Mouse (Mus musculus) embryonic facial prominence, embryonic 10.5 days (tissue): Measurements from ENCODE around the gene L1cam. TPM values are rescaled to one million over a fixed set of nuclear protein-coding genes. Genes with fewer than 3 reads are reported as not detected.

ENCODE experiments used
- DNase-seq: peaks from one replicate; pipeline ENCODE4 v3.0.0-alpha.2; 2017; ENCODE audit warnings: low spot score
- H3K27ac ChIP-seq: fragments of 300-500 bp; sonication (generic); replicated peaks from 2 replicates; pipeline ENCODE4 v1.5.1; 2016; ENCODE audit warnings: mild to moderate bottlenecking
- H3K27me3 ChIP-seq: fragments of 300-500 bp; sonication (generic); replicated peaks from 2 replicates; pipeline ENCODE4 v1.6.1; 2016; ENCODE audit warnings: low read depth, mild to moderate bottlenecking; ENCODE audit not compliant: poor library complexity, severe bottlenecking
- H3K36me3 ChIP-seq: fragments of 300-500 bp; sonication (generic); replicated peaks from 2 replicates; pipeline ENCODE4 v1.6.1; 2016; ENCODE audit warnings: mild to moderate bottlenecking, moderate library complexity
- H3K4me1 ChIP-seq: fragments of 300-500 bp; sonication (generic); 2 replicates; pipeline ENCODE4 v1.6.1; 2016
- H3K4me3 ChIP-seq: fragments of 300-500 bp; sonication (generic); 2 replicates; pipeline ENCODE4 v1.5.1; 2016; ENCODE audit warnings: mild to moderate bottlenecking, moderate library complexity
- H3K9me3 ChIP-seq: fragments of 300-500 bp; sonication (generic); 2 replicates; pipeline ENCODE4 v1.6.1; 2016; ENCODE audit warnings: mild to moderate bottlenecking
- WGBS: fragments of 180-500 bp; shearing (Covaris S2); methylation state at CpG from one replicate; pipeline ENCODE4 v1.1.7; 2016; 5-methylcytosine and 5-hydroxymethylcytosine counted together
- polyA plus RNA-seq: library from polyadenylated mRNA; unstranded; fragments of >200 nt; fragmentation: Nextera tagmentation; extraction: Ambion mirVana; gene quantifications from 2 replicates; pipeline ENCODE4 v1.2.1, GENCODE M21; 2016

Gene L1cam
- polyA plus RNA-seq, 1 experiment from 2014 or later = 8.0 TPM

DNA sequence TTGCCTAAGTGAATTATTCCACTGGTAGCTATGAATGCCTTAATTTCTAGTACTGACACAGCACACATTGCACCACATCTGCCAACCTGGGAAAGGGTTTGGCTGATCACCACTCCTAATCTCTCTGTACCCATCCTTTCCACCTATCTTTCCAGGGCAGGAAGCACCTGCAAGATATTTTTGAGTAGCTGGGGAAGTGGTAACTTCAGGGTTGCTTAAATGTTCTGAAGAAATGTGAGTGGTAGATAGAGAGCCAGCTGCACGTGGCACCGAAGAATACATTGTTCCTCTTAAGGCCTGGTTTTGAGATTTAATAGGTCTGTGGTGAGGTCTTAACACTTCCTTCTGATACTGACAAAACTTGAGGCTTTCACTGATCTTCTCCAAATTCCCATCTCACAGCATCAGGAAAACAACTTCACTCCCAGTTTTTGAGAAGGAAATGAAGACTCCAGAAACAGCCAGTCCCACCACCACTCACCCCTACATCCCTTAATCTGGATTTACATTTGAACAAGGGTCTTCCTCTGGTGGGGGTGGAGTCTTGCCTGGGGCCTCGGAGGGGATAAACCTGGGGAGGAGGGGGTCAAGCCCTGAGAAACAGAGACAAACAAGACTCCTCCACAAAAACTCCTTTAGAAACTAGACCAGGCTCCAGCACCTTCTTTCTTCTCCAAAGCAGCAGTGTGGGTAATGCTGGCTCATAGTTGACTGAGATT lies 79.2 kb downstream of the L1cam start:
- DNase-seq = no peak
- 53% methylated on average over 3 of the region's 3 CpGs for WGBS
- Histone ChIP-seq H3K36me3 (no peaks in the 10 kb centered on the region), H3K27ac (no peak overlapping the region), H3K27me3 (peaks cover 20% of the 10 kb centered on the region), H3K4me1 (0 out of 2 replicates have a peak, but pooled peaks cover 2% of the 10 kb centered on the region), H3K9me3 (no peaks in the 10 kb centered on the region), H3K4me3 (no peak overlapping the region)

DNA sequence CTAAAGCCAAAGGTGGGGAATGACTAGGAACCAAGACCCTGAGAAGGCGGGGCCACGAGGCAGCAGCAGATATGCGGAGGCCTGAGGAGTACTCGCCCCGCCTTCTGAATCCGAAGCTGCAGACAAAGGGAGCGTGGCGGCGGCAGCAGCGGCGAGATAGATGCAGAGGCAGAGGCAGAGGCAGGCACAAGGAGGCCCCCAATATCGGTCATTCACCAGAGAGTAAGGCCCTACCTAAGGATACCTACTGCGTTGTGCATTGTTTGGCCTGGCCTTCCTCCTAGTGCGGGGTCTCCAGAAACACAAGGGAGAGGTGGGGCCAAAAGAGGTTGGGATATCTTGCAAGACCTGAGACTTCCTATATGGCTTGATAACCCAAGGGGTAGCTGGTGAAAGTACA lies 80.8 kb downstream of the L1cam start:
- 0 out of 2 replicates have a peak, but pooled peaks cover 2% of the 10 kb centered on the region for H3K4me1 ChIP-seq
- 12% methylated on average over 14 of the region's 14 CpGs for WGBS
- H3K9me3 ChIP-seq = no peaks in the 10 kb centered on the region
- DNase-seq = peak; percentile 66
- peak overlapping the region; percentile 53 for H3K4me3 ChIP-seq
- H3K36me3 ChIP-seq = no peaks in the 10 kb centered on the region
- H3K27me3 ChIP-seq = peaks cover 18% of the 10 kb centered on the region
- peak overlapping the region; percentile 82 for H3K27ac ChIP-seq

GRCm38 (mm10) chrX:73805814-73806213 lies 90.1 kb downstream of the L1cam start:
- H3K4me3 ChIP-seq = no peak overlapping the region
- 56% methylated on average over 1 of the region's 1 CpGs for WGBS
- H3K27ac ChIP-seq = no peak overlapping the region
- 0 out of 2 replicates have a peak, but pooled peaks cover 3% of the 10 kb centered on the region for H3K27me3 ChIP-seq
- H3K36me3 ChIP-seq = no peaks in the 10 kb centered on the region
- peaks cover 7% of the 10 kb centered on the region; the same call in 1 of the 2 replicates for H3K4me1 ChIP-seq
- H3K9me3 ChIP-seq = no peaks in the 10 kb centered on the region
- DNase-seq = no peak

Other genes starting within 250 kb of the L1cam start
- gene Pnck, start 236.0 kb downstream of the L1cam start, polyA plus RNA-seq = 6.6 and 7.4 TPM in 2 replicates
- 4.7 and 5.6 TPM in 2 replicates for gene Slc6a8, start 223.0 kb downstream of the L1cam start, polyA plus RNA-seq
- gene Bcap31, start 179.9 kb downstream of the L1cam start, polyA plus RNA-seq = 152 and 153 TPM in 2 replicates
- gene Abcd1, start 179.5 kb downstream of the L1cam start, polyA plus RNA-seq = 8.1 and 10.4 TPM in 2 replicates
- 0.08 and 0.14 TPM in 2 replicates for gene Plxnb3, start 139.0 kb downstream of the L1cam start, polyA plus RNA-seq
- 1.00 and 2.0 TPM in 2 replicates for gene Srpk3, start 121.7 kb downstream of the L1cam start, polyA plus RNA-seq
- gene Idh3g, start 109.2 kb downstream of the L1cam start, polyA plus RNA-seq = 175 and 176 TPM in 2 replicates
- gene Ssr4, start 109.1 kb downstream of the L1cam start, polyA plus RNA-seq = 101 and 107 TPM in 2 replicates
- gene Pdzd4, start 71.1 kb downstream of the L1cam start, polyA plus RNA-seq = 0.65 and 0.79 TPM in 2 replicates
- gene Avpr2, start 4.0 kb downstream of the L1cam start, polyA plus RNA-seq = 0.05 and 0.07 TPM in 2 replicates
- gene Arhgap4, start 25.8 kb upstream of the L1cam start, polyA plus RNA-seq = 2.1 and 2.6 TPM in 2 replicates
- gene Naa10, start 25.8 kb upstream of the L1cam start, polyA plus RNA-seq = 169 and 181 TPM in 2 replicates
- gene Renbp, start 34.7 kb upstream of the L1cam start, polyA plus RNA-seq = 22.4 and 23.3 TPM in 2 replicates
- 79.9 and 84.5 TPM in 2 replicates for gene Hcfc1, start 70.3 kb upstream of the L1cam start, polyA plus RNA-seq
- 54.0 and 62.2 TPM in 2 replicates for gene Irak1, start 127.8 kb upstream of the L1cam start, polyA plus RNA-seq
- not detected in 2 replicates for gene Opn1mw, start 231.4 kb upstream of the L1cam start, polyA plus RNA-seq
- gene Mecp2, start 239.3 kb upstream of the L1cam start, polyA plus RNA-seq = 12.4 and 15.7 TPM in 2 replicates